Mouse (Mus musculus): Measurements from ENCODE around the gene Dmrtc1c1.
"Not testable (repeated sequence)": the region's sequence is repeated elsewhere in the genome, so short reads cannot be mapped to it uniquely, and the experiment has no call there.

The Dmrtc1c1 gene

GRCm38 (mm10) chrX:102802663-102803062, at the start of gene Dmrtc1c1:
Gene Dmrtc1c1 (plus strand): TSS chrX:102802963.
- in situ Hi-C loops (cut with MboI, MseI), result not testable (repeated sequence)

DNA sequence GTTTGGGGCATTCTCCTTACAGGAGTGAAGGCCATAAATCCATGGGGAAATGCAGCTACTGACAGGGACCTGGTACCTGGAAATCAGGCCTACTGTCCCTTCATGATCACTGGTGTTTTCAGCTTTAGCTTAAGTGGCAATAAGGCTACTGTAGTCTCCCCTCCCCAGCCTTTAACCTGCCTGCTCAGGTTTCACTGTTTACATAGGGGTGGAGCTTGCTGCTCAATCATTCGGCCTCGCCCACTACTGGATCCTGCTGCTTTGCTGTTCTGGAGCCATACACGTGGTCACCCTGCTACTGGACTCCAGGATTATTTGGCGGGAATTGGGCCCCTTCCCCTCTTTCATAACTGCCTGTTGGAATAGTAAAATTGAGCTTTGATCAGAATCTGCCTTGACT, 36.9 kb upstream of the Dmrtc1c1 start:
- in situ Hi-C loops (cut with MboI, MseI), result no loop called here

GRCm38 (mm10) chrX:102812311-102812710, 9.5 kb downstream of the Dmrtc1c1 start:
- in situ Hi-C loops (cut with MboI, MseI), result loop anchor here in 1 of 2 experiments (5.0 kb wide), 1 partner anchor 35 kb away; no protein-coding TSS in a partner anchor

GRCm38 (mm10) chrX:102854516-102854915, 51.8 kb downstream of the Dmrtc1c1 start, which contains the start of gene Dmrtc1c2:
Gene Dmrtc1c2 (minus strand): TSS chrX:102854616.
- in situ Hi-C loops (cut with MboI, MseI), result not testable (repeated sequence)

All from T-helper 17 cell (primary cell).